Mouse (Mus musculus) E14TG2a.4 (cell line): ENCODE measurements around the gene Paqr8.

ENCODE experiments used
- CTCF ChIP-seq: conservative IDR thresholded peaks from 2 replicates; pipeline ENCODE4 v1.5.1; 2014; ENCODE audit warnings: low read length
- NANOG ChIP-seq: IDR thresholded peaks from 2 replicates; pipeline ENCODE4 v1.6.1; 2014; ENCODE audit warnings: borderline replicate concordance, low read length, mixed read lengths
- POU5F1 ChIP-seq: IDR thresholded peaks from 2 replicates; pipeline ENCODE4 v1.6.1; 2014; ENCODE audit warnings: low read length, borderline replicate concordance

DNA sequence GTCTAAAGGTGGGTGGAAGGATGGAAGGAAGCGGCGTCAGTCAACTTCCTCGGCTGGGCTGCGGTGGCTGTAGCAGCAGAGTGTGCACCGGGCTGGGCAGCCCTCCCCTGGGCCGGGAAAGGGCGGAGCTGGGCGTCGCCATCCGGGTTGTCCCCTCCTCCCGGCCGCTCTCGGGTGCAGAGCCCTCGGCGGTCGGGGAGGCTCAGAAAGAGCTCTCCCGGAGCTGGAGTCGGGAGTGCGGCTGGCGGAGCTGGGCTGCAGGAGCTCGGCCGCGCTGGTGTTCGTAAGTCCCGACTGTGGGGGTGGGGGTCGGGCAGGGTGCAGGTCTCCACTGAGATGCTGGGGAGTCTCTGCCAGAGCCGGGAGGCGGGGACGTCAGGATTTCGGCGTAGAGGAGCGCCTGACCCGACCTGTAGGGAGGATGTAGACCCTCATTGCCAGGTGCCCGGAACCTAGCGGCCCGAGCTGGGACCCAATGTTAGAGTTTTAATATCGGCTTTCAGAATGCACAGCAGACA lies at the start of gene Paqr8:
- TF ChIP-seq CTCF (no peak), POU5F1 (no peak), NANOG (no peak)
